Mouse (Mus musculus): ENCODE data around the gene Hoxb5.
A peak's percentile ranks its signal among the peaks of the same experiment; 100 is the strongest.

The Hoxb5 gene

DNA sequence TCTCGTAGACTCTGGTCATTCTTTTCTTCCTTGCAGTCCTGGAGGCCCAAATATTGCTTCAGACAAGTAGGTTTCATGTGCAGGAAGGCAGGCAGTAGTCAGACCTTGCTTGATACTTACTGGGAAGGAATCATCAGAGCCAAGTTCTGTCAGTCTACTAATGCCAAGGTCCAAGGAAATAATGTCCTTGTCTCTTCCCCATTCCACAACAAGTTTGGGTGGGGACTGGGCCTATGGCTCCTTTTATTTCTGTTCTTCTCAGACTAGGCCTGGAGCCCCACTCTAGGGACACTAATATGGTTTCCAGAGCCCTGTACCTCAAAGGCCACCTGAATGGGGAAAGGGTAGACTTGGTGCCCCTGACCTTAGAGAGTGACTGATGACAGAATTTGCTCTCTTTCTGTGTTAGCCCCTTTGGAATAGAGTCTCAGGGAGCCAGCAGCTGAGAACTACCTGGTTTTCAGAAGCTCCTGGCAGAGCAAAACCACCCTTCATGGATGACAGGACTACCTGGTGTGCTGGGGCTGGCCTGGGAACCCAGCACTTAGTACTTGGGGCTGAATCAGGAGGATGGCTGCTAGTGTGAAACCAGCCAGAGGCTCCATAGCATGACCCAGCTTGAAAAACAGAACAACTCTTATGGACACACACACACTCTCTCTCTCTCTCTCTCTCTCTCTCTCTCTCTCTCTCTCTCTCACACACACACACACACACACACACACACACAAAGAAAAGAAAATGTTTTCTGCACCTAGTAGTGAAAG is 14.5 kb upstream of the Hoxb5 start:
- no peak for DNase-seq

DNA sequence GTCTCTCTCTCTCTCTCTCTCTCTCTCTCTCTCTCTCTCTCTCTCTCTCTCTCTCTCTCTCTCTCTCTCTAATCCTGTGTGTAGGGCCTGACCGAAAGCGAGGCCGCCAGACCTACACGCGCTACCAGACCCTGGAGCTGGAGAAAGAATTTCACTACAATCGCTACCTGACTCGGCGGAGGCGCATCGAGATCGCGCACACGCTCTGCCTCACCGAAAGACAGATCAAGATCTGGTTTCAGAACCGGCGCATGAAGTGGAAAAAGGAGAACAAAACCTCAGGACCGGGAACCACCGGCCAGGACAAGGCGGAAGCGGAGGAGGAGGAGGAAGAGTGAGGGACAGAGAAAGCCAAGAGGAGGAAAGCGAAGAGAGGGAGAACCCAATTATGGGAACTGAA is 13.8 kb upstream of the Hoxb5 start:
- DNase-seq = no peak

- no peak for DNase-seq
These were observed 13.3 kb upstream of the Hoxb5 start for GRCm38 (mm10) chr11:96289837-96290236.

- no peak for DNase-seq
These were observed 12.3 kb upstream of the Hoxb5 start for GRCm38 (mm10) chr11:96290705-96291355.

- no peak for DNase-seq
These were observed 11.2 kb upstream of the Hoxb5 start, which contains the start of gene Hoxb6 for GRCm38 (mm10) chr11:96291681-96292564. Gene Hoxb6, plus strand, starts transcription at chr11:96292476.

DNA sequence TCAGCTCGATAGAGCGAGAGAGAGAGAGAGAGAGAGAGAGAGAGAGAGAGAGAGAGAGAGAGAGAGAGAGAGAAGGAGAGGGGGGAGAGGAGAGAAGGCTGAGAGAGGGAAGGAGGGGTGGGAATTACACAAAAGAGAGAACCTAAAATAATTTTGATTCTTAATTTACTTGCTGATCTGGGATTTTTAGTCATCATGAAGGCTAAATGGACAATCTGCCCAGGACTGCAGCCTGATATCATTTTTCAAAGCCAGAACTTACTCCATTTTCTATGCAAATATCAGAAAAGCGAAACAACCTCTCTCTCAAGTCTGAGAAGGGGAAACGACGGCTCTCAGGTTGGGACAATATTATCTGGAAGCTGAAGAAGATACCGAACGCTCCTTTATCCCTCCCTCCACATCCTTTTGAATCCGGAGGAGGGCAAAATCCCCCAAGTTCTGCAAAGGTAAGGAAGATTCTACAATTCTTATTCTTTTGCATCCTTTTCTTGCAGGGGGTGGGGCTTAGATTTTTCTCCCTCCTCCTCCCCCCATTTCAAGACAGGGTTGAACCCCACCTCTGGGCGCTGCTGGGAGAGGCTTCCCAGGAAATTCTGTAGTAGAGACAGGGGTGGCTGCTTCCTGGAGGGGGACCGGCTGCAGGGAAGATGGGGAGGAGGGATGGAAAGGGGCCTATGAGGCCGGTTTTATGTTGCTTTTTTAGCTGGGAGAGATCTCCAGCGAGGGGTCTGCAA is 10.4 kb upstream of the Hoxb5 start:
- DNase-seq = no peak

- DNase-seq = no peak
These were observed 9.7 kb upstream of the Hoxb5 start for GRCm38 (mm10) chr11:96293302-96293921.

DNA sequence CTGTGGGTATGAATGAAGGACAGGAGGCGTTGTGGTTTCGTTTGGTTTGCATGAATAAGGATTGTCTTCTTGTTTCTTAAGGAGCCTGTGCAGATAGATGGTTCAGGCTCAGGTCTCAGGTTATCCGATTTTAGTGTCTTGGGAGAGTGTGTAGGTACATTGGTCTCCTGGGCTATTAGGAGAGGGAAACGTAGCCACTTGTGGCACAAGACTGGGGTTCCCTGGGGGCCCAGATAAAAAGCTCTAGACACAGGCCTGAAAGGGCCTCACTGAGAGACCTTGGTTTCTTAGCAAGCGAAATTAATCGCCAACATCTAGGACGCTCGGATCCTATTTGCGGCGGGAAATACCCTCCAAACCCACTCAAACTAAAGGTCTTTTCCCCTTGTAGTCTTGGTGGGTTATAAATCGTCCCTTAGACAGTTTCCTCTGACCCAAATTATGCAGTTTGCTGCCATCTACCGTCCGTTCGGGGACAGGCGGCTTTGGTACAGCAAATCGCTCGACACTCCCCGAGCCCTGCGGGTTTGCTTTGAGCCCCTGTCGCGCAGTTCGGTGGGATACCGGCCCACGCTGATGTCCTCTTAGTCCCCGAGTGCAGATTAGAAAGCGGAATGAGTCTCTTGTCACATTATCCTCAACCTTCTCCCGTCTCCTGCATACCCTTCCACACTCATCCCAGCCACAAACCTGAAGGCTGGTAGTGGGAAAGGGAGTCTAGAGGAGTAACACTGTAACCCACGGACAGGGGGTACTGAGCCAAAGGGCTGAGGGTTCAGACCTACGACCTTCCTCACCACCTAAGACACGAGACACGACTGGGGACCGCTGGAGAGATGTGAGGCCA is 8.7 kb upstream of the Hoxb5 start:
- peak; percentile 89 for DNase-seq

- DNase-seq = no peak
These were observed 7.9 kb upstream of the Hoxb5 start for GRCm38 (mm10) chr11:96295092-96295835.

- DNase-seq = no peak
These were observed 6.1 kb upstream of the Hoxb5 start for GRCm38 (mm10) chr11:96296997-96297396.

- no peak for DNase-seq
These were observed 5.7 kb upstream of the Hoxb5 start for GRCm38 (mm10) chr11:96297428-96297827.

GRCm38 (mm10) chr11:96297968-96298635 is 5.0 kb upstream of the Hoxb5 start:
- DNase-seq = no peak

- DNase-seq = no peak
These were observed 4.1 kb upstream of the Hoxb5 start for GRCm38 (mm10) chr11:96298895-96299667.

DNA sequence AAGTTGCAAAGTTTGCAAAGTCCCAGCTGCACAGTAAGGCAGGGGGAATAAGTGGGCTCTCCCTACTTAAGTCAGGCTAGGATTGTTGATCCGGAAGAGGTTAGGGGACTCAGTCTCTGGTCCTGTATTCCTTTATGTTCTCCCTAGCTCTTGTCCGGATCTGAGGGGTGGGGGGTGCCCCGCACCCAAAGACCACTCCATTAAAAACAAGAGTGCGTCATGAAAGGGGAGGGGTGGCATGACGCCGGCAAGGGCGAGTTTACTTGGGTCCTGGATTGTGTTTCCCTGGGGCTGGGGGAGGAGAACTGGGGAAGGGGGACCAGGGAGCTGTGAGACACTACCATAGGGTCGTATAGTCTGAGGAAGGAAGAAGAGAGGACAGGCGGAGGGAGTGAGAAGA is 3.4 kb upstream of the Hoxb5 start:
- DNase-seq = no peak

DNA sequence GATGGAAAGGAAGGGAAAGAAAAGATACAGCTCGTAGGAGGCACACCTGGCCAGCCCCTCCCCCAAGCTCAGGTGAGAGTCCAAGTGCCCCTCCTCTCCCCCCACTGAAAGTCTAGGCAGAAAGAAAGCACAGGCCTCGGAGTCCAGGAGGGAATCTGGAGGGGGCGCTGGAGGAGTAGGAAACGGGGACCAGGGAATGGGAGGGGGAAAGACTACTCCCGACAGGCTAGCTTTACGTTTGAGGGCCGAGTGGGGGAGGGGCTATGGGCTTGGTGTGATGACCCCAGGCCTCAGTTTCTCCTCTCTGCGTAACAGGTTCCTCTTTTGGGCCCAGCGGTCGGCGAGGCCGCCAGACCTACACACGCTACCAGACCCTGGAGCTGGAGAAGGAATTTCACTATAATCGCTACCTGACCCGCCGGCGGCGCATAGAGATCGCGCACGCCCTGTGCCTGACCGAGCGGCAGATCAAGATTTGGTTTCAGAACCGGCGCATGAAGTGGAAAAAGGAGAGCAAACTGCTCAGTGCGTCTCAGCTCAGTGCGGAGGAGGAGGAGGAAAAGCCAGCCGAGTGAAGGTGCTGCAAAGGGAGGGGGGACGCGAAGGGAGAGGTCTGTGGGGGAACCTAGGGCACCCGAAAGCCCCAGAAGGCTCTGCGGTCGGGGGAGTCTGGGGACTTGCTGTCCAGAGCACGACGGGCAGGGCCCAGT is 2.6 kb upstream of the Hoxb5 start:
- no peak for DNase-seq

- DNase-seq = no peak
These were observed 2.1 kb upstream of the Hoxb5 start for GRCm38 (mm10) chr11:96301064-96301431.

DNA sequence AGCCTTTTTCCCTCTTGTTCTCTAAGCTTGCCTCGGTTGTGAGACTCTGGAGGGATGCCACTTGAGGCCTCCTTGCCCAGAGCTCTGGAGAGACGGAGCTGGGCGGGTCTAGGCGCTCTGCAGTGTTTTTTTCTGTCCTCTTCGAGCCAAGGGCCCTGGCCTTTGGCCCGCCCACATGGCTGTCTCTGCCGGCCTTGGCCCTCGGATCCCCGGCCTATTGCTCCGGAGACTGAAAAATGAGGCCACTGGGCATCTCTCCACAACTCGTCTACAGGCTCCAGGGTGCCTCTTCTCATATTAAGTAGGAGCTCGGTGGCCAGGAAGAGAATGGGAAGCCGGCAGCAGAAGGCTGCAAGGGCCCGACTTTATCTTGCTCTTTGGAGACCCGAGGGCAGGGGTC is 1.3 kb upstream of the Hoxb5 start:
- DNase-seq = no peak

GRCm38 (mm10) chr11:96302381-96303150 is 570 bp upstream of the Hoxb5 start:
- DNase-seq = no peak
